Mouse (Mus musculus) frontal cortex, postnatal 25 days (tissue): ENCODE measurements at regions not wholly inside any gene's neighbourhood (a gene's known extent, or its start where the extent isn't known, plus 50 kb on each side); places are given as distances from the start of the nearest gene placed in this dataset.

ENCODE experiments used
- DNase-seq, 2 experiments: peaks; one replicate each; pipeline ENCODE4 v3.0.0; 2022; ENCODE audit warnings: low spot score in 2 of 2

GRCm38 (mm10) chr13:55962254-55962866 lies 126.4 kb upstream of the Pitx1 start:
- DNase-seq = no peak

DNA sequence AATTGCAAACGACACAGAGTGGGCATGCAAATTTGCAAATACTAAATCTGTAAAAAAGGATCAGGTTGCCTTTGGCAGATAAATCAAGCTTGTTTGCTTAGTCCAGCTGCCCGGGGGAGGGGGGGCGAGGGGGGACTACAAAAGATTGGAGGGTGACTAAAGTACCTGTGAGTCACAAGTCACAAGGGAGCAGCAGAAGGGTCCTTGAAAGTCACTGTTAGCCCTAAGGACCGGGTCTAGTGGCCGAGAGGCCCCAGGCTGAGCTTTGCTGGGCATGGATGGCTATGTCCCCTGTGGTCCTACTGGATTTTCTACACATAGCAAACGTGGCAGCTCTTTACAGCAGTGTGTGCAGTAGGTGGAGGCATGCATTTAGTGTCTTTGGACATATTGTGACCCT lies 118.4 kb upstream of the Pitx1 start:
- DNase-seq = no peak

- no peak for DNase-seq
These were observed 117.4 kb upstream of the Pitx1 start for GRCm38 (mm10) chr13:55953426-55953825.

GRCm38 (mm10) chr13:55950773-55951172 lies 114.8 kb upstream of the Pitx1 start:
- no peak for DNase-seq

DNA sequence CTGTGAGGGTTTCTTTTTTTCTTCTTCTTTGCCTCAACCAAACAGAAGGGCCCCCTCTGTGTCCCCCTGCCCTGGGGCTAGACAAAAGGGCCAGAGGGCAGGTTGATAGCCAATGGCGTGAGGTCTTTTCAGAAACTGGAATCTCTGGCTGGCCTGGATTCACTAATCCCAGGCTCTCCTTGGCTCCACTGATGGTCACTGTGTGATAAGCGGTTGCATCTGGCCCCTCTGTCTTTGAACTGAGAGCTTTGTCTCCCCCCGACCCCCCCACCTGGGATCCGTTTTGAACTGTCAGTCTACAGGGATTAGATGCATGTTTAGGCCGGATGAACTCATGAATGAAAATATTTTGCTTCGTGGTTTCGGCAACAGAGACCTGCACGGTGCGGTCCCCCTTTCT lies 112.6 kb upstream of the Pitx1 start:
- DNase-seq = no peak

- DNase-seq = no peak
These were observed 112.2 kb upstream of the Pitx1 start for GRCm38 (mm10) chr13:55948144-55948543.

DNA sequence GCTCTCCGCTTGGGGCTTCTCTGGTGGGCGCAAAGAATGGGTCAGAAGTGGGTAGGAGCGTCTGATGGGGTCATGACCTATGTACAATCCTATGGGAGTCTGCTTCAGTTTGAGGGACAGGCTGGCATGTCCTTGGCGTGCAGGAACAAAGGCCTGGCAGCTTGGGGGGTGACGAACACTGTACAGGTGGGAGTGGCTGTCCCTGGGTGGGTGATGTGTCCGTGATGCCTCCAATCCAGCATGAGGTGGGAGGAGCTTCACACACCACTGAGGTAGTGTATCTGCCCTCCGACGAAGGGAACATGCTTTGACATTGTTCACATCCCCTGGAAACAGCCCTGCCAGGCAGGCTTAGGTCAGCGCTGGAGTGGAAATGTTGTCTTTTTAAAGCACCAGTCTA lies 101.4 kb upstream of the Pitx1 start:
- DNase-seq = no peak

DNA sequence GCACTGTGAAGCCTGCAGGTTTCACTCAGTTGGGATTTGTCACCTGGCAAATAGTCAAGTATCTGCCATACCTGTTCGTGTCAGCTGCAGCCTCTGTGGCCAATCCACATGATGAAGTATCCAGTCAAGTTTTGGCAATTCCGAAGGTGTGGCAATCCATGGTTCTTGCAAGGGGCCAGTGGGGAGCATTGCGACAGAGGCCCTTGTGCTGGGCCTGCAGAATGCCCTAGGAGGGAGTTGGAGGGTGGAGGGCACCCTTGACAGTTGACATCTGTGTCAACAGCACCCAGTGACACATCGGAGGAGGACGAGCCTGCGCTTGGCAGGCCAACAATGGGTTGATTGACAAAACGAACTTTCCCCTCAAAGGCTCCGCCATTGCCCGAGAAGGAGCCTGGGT lies 101.0 kb upstream of the Pitx1 start:
- no peak for DNase-seq

GRCm38 (mm10) chr13:55930637-55931036 lies 94.6 kb upstream of the Pitx1 start:
- DNase-seq = no peak

DNA sequence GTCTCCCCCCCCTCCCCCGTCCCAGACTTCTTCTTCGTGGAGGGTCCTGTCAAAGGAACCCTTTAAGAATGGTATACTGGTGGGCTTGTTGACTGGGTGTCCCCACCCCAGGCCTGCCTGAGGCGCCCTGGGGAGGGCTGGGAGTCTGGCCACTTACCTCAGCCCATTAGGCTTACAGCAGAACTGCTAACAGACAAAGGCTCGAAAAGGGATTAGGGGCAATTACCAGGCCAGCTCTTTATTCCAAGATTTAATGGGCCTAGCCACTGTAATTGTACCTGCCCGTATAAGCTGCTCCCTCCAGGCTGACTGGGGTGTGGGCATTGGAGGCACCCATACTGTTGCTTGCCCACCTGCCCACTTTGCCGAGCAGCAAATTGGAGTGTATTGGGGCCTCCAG lies 93.8 kb upstream of the Pitx1 start:
- no peak for DNase-seq

DNA sequence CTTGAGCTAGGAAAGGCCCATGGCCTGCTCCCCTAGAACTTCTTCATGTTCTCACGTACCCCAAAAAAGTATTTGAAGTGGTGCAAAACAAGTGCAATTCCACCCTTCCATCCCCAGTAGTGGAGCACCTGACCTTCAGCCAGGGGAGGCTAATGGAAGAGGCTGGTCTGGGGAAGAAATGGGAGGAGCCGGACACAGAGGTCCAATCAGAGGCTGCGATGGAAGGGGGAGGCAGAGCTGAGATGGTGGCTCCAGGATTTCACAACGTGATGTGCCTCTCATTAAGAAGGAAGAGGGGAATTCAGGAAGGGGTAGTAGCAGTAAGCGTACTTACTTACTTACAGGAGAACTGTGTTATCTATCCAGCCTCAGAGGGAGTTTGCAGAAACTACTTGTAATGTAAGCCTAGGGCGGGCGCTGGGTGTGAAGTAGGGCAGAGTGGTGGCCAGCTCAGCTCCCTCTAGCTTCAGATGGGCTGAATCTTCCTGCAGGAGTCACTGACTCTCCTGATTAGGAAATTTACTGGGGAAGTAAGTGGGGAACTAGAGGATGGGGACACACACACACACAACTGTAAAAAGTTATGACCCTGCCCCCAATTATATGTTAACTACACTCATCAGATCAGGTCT lies 87.6 kb upstream of the Pitx1 start:
- DNase-seq = no peak

DNA sequence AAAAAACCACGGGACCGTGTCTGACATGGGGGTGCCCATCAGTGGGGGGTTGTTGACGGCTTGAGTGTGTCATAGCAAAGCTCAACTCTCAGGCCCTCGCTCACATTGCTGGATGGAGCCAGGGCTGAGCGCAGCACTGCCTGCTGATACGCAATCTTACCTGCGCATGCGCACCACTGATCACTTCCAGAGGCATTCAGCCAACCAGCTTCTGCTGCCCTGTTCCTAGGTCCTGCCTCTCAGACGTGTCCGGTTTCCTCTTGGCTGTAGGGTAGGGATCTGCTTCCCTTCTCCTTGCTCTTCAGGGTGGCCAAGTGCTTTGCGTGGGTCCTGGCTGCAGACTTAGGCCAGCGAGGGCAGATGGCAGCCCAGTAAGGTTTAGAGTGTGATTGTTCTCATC lies 81.3 kb upstream of the Pitx1 start:
- no peak for DNase-seq

DNA sequence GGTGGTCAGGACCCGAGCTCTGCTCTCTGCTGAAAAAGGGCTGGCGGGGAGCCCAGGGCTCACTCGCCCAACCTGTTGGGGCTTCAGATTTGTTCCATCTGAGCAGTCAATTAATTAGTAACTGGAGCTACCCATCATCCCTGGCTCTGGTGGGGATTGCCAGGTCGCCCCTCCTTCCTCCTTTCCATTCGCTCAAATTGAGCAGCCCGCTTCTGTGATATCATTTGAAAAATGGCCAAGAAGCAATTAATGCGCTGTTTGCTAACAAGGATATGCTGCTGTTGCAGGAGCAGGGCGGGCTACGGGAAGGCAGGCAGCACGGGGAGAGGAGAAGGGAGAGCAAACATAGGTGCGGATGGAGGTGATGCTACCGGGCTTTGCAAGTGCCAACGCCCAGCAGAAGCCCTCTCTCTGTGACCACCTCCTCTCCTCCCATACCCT lies 76.3 kb upstream of the Pitx1 start:
- DNase-seq = no peak

GRCm38 (mm10) chr13:55909941-55910340 lies 73.9 kb upstream of the Pitx1 start:
- no peak for DNase-seq

- no peak for DNase-seq
These were observed 68.9 kb upstream of the Pitx1 start for GRCm38 (mm10) chr13:55904884-55905283.

GRCm38 (mm10) chr13:55902255-55902654 lies 66.3 kb upstream of the Pitx1 start:
- DNase-seq = no peak

- DNase-seq = no peak
These were observed 64.2 kb upstream of the Pitx1 start for GRCm38 (mm10) chr13:55900190-55900526.

DNA sequence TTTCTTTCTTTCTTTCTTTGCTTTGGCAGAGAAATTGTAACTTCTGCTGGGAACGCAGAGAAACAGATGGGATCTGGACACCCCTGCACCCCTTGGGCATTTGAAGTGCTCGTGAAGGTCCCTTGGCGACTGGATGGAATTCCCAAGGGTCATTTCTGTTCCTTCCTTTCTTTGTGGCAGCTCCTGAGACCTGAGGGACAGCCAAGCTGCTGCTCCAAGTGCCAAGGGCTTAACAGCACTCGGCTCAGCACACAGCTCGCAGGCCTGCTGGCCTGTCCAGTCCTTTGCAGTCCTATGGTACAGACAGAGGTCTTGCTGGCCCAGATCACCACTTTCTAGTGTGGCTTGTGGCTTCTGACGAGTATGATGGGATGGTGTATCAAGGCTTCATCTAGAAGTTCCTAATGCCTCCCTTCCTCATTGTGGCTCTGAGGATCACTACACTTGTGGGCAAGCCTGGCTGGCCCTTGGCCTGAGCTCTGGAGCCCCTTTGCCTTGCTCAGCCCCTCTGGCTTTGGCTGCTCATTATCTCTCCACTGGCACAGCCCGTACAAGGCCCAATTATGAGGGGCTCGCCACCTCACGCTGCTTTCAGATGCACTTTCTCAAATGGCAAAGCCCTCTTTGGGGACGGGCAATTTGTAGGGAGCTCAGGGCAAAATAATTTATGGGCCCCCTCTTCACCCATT lies 63.7 kb upstream of the Pitx1 start:
- no peak for DNase-seq

- no peak for DNase-seq
These were observed 63.0 kb upstream of the Pitx1 start for GRCm38 (mm10) chr13:55898999-55899398.

GRCm38 (mm10) chr13:55898257-55898950 lies 62.4 kb upstream of the Pitx1 start:
- DNase-seq = no peak

DNA sequence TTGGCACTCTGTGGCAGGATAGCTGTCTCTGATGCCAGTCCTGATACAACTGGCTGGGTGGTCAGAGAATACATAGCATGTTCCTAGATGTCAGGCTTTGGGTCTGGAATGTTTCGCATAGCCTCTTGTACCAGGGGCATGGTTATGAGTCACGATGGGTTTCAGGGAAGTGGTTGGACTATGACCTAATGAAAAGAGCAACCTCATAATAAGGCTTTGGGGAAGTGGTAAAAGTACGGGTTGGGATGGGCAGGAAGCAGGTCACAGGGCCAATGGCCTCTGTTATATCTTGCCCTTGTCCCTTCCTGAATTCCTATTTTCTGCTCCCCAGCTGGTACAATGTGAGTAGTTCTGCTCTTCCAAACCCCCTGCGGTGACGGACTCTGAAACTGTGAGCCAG lies 59.5 kb upstream of the Pitx1 start:
- DNase-seq = no peak

- no peak for DNase-seq
These were observed 57.4 kb upstream of the Pitx1 start for GRCm38 (mm10) chr13:55893154-55894018.
